Mouse (Mus musculus) megakaryocyte progenitor cell, adult 5-6 weeks (primary cell): ENCODE measurements around the gene Katnbl1. TPM values are rescaled to one million over a fixed set of nuclear protein-coding genes. Genes with fewer than 3 reads are reported as not detected.
"Not testable (repeated sequence)": the region's sequence is repeated elsewhere in the genome, so short reads cannot be mapped to it uniquely, and the experiment has no call there.

Source experiments
- ATAC-seq: replicated peaks from 2 replicates; pipeline ENCODE4 v1.8.0; 2016; ENCODE audit warnings: mild to moderate bottlenecking, moderate TSS enrichment, inconsistent platforms; ENCODE audit not compliant: poor library complexity
- total RNA-seq, 2 experiments: library from RNA; stranded (forward) in 1 of 2; stranded (reverse) in 1 of 2; fragments of 157-497, 149-512 nt in 1 of 2; fragments of 200-1000 nt in 1 of 2; gene quantifications; 2 replicates each; pipeline versions ENCODE4 v1.2.3 to v1.2.4; 2015 to 2017

Gene Katnbl1
- total RNA-seq, 2 experiments from 2014 or later = 15.7 to 24.7 TPM

- peak; percentile 26 for ATAC-seq
Observed at GRCm38 (mm10) chr2:112391346-112392000, 12.5 kb downstream of the Katnbl1 start.

- peak; percentile 66 for ATAC-seq
Observed at GRCm38 (mm10) chr2:112392689-112393088, 13.7 kb downstream of the Katnbl1 start.

- ATAC-seq = peak; percentile 35
Observed at GRCm38 (mm10) chr2:112393958-112394357, 14.9 kb downstream of the Katnbl1 start.

GRCm38 (mm10) chr2:112396649-112397048, 17.6 kb downstream of the Katnbl1 start:
- ATAC-seq = peak; percentile 63

GRCm38 (mm10) chr2:112407030-112407429, 28.0 kb downstream of the Katnbl1 start:
- no peak for ATAC-seq

- ATAC-seq = no peak
Observed at GRCm38 (mm10) chr2:112425308-112425707, 46.3 kb downstream of the Katnbl1 start.

GRCm38 (mm10) chr2:112428534-112428933, 49.5 kb downstream of the Katnbl1 start:
- ATAC-seq = not testable (repeated sequence)

GRCm38 (mm10) chr2:112429665-112430064, 50.7 kb downstream of the Katnbl1 start:
- no peak for ATAC-seq

GRCm38 (mm10) chr2:112430403-112430802, 51.4 kb downstream of the Katnbl1 start:
- ATAC-seq = no peak

- no peak for ATAC-seq
Observed at GRCm38 (mm10) chr2:112432523-112432922, 53.5 kb downstream of the Katnbl1 start.

- ATAC-seq = peak; percentile 79
Observed at GRCm38 (mm10) chr2:112433359-112433758, 54.3 kb downstream of the Katnbl1 start.

GRCm38 (mm10) chr2:112436292-112436691, 57.3 kb downstream of the Katnbl1 start:
- no peak for ATAC-seq

- ATAC-seq = no peak
Observed at GRCm38 (mm10) chr2:112437589-112437988, 58.6 kb downstream of the Katnbl1 start.

GRCm38 (mm10) chr2:112443491-112443890, 64.5 kb downstream of the Katnbl1 start:
- ATAC-seq = no peak

- ATAC-seq = no peak
Observed at GRCm38 (mm10) chr2:112445511-112445910, 66.5 kb downstream of the Katnbl1 start.

- ATAC-seq = peak; percentile 79
Observed at GRCm38 (mm10) chr2:112448046-112448445, 69.0 kb downstream of the Katnbl1 start.

GRCm38 (mm10) chr2:112448510-112449059, 69.6 kb downstream of the Katnbl1 start:
- peak; percentile 47 for ATAC-seq

- peak; percentile 67 for ATAC-seq
Observed at GRCm38 (mm10) chr2:112449597-112450296, 70.7 kb downstream of the Katnbl1 start.

- ATAC-seq = not testable (repeated sequence)
Observed at GRCm38 (mm10) chr2:112452513-112452912, 73.5 kb downstream of the Katnbl1 start.

- ATAC-seq = no peak
Observed at GRCm38 (mm10) chr2:112454125-112454861, 75.3 kb downstream of the Katnbl1 start.

GRCm38 (mm10) chr2:112454862-112455564, 76.0 kb downstream of the Katnbl1 start, which contains the start of gene Emc7:
Gene Emc7 (plus strand): TSS chr2:112454997.
- peak; percentile 98 for ATAC-seq
